Mouse (Mus musculus): ENCODE results near the gene Fam181a.

Gene Fam181a

GRCm38 (mm10) chr12:103306224-103306623 lies 4.6 kb upstream of the Fam181a start:
- H3K4me3 ChIP-seq (replicated peaks; ENCODE audit: low read length) = no peak overlapping the region
- H3K36me3 ChIP-seq (ENCODE audit: insufficient read depth, low read length) = no peaks in the 10 kb centered on the region
- H3K27me3 ChIP-seq (ENCODE audit: insufficient read depth, low read length) = peaks cover 22% of the 10 kb centered on the region

GRCm38 (mm10) chr12:103306720-103307119 lies 4.1 kb upstream of the Fam181a start:
- Histone ChIP-seq H3K9me3 (ENCODE audit: low read length) (peaks cover 7% of the 10 kb centered on the region), H3K4me3 (replicated peaks; ENCODE audit: low read length) (no peak overlapping the region), H3K27me3 (ENCODE audit: insufficient read depth, low read length) (peaks cover 23% of the 10 kb centered on the region), H3K36me3 (ENCODE audit: insufficient read depth, low read length) (no peaks in the 10 kb centered on the region), H3K4me1 (replicated peaks; ENCODE audit: low read depth, low read length) (no peaks in the 10 kb centered on the region)
- TF ChIP-seq POU5F1 (IDR thresholded peaks at IDR 0.05; ENCODE audit: borderline replicate concordance, low read length) (no peak), NANOG (IDR thresholded peaks at IDR 0.05; ENCODE audit: borderline replicate concordance, low read length) (no peak), CTCF (conservative IDR thresholded peaks at IDR 0.05; ENCODE audit: low read length) (peak; percentile 59)

More at GRCm38 (mm10) chr12:103306224-103306623, 4.6 kb upstream of the Fam181a start:
- TF ChIP-seq POU5F1 (IDR thresholded peaks at IDR 0.05; ENCODE audit: borderline replicate concordance, low read length) (no peak), CTCF (conservative IDR thresholded peaks at IDR 0.05; ENCODE audit: low read length) (no peak), NANOG (IDR thresholded peaks at IDR 0.05; ENCODE audit: borderline replicate concordance, low read length) (no peak)
- Histone ChIP-seq H3K9me3 (ENCODE audit: low read length) (peaks cover 7% of the 10 kb centered on the region), H3K4me1 (replicated peaks; ENCODE audit: low read depth, low read length) (no peaks in the 10 kb centered on the region)

- H3K9me3 ChIP-seq (ENCODE audit: low read length) = peaks cover 7% of the 10 kb centered on the region
- H3K4me3 ChIP-seq (replicated peaks; ENCODE audit: low read length) = no peak overlapping the region
- peaks cover 57% of the 10 kb centered on the region for H3K27me3 ChIP-seq (ENCODE audit: insufficient read depth, low read length)
- H3K4me1 ChIP-seq (replicated peaks; ENCODE audit: low read depth, low read length) = peaks cover 27% of the 10 kb centered on the region
- H3K36me3 ChIP-seq (ENCODE audit: insufficient read depth, low read length) = no peaks in the 10 kb centered on the region
- TF ChIP-seq CTCF (conservative IDR thresholded peaks at IDR 0.05; ENCODE audit: low read length) (no peak), POU5F1 (IDR thresholded peaks at IDR 0.05; ENCODE audit: borderline replicate concordance, low read length) (no peak), NANOG (IDR thresholded peaks at IDR 0.05; ENCODE audit: borderline replicate concordance, low read length) (no peak)
Observed at GRCm38 (mm10) chr12:103311921-103312320, 1.1 kb downstream of the Fam181a start.

GRCm38 (mm10) chr12:103313274-103313673 lies 2.5 kb downstream of the Fam181a start:
- Histone ChIP-seq H3K4me3 (replicated peaks; ENCODE audit: low read length) (no peak overlapping the region), H3K27me3 (ENCODE audit: insufficient read depth, low read length) (peaks cover 67% of the 10 kb centered on the region), H3K4me1 (replicated peaks; ENCODE audit: low read depth, low read length) (peaks cover 27% of the 10 kb centered on the region), H3K9me3 (ENCODE audit: low read length) (peaks cover 7% of the 10 kb centered on the region), H3K36me3 (ENCODE audit: insufficient read depth, low read length) (no peaks in the 10 kb centered on the region)
- TF ChIP-seq NANOG (IDR thresholded peaks at IDR 0.05; ENCODE audit: borderline replicate concordance, low read length) (no peak), CTCF (conservative IDR thresholded peaks at IDR 0.05; ENCODE audit: low read length) (no peak), POU5F1 (IDR thresholded peaks at IDR 0.05; ENCODE audit: borderline replicate concordance, low read length) (no peak)

- Histone ChIP-seq H3K9me3 (ENCODE audit: low read length) (peaks cover 7% of the 10 kb centered on the region), H3K4me1 (replicated peaks; ENCODE audit: low read depth, low read length) (peaks cover 27% of the 10 kb centered on the region), H3K36me3 (ENCODE audit: insufficient read depth, low read length) (no peaks in the 10 kb centered on the region), H3K4me3 (replicated peaks; ENCODE audit: low read length) (no peak overlapping the region), H3K27me3 (ENCODE audit: insufficient read depth, low read length) (peaks cover 72% of the 10 kb centered on the region)
- TF ChIP-seq POU5F1 (IDR thresholded peaks at IDR 0.05; ENCODE audit: borderline replicate concordance, low read length) (no peak), CTCF (conservative IDR thresholded peaks at IDR 0.05; ENCODE audit: low read length) (no peak), NANOG (IDR thresholded peaks at IDR 0.05; ENCODE audit: borderline replicate concordance, low read length) (no peak)
Observed at GRCm38 (mm10) chr12:103313871-103314639, 3.3 kb downstream of the Fam181a start.

GRCm38 (mm10) chr12:103314640-103315361 lies 4.0 kb downstream of the Fam181a start:
- peak overlapping the region; percentile 64 for H3K4me3 ChIP-seq (replicated peaks; ENCODE audit: low read length)
- TF ChIP-seq NANOG (IDR thresholded peaks at IDR 0.05; ENCODE audit: borderline replicate concordance, low read length) (no peak), CTCF (conservative IDR thresholded peaks at IDR 0.05; ENCODE audit: low read length) (no peak), POU5F1 (IDR thresholded peaks at IDR 0.05; ENCODE audit: borderline replicate concordance, low read length) (no peak)

GRCm38 (mm10) chr12:103315831-103316545 lies 5.2 kb downstream of the Fam181a start:
- peak overlapping the region; percentile 57 for H3K4me3 ChIP-seq (replicated peaks; ENCODE audit: low read length)
- peaks cover 74% of the 10 kb centered on the region for H3K27me3 ChIP-seq (ENCODE audit: insufficient read depth, low read length)
- no peaks in the 10 kb centered on the region for H3K36me3 ChIP-seq (ENCODE audit: insufficient read depth, low read length)
- peaks cover 4% of the 10 kb centered on the region; the same call in 1 of the 2 replicates for H3K9me3 ChIP-seq (ENCODE audit: low read length)
- TF ChIP-seq CTCF (conservative IDR thresholded peaks at IDR 0.05; ENCODE audit: low read length) (no peak), NANOG (IDR thresholded peaks at IDR 0.05; ENCODE audit: borderline replicate concordance, low read length) (no peak)
- peaks cover 30% of the 10 kb centered on the region for H3K4me1 ChIP-seq (replicated peaks; ENCODE audit: low read depth, low read length)

More at GRCm38 (mm10) chr12:103314640-103315361, 4.0 kb downstream of the Fam181a start:
- Histone ChIP-seq H3K27me3 (ENCODE audit: insufficient read depth, low read length) (peaks cover 77% of the 10 kb centered on the region), H3K36me3 (ENCODE audit: insufficient read depth, low read length) (no peaks in the 10 kb centered on the region), H3K9me3 (ENCODE audit: low read length) (peaks cover 9% of the 10 kb centered on the region), H3K4me1 (replicated peaks; ENCODE audit: low read depth, low read length) (peaks cover 27% of the 10 kb centered on the region)

GRCm38 (mm10) chr12:103322801-103323200 lies 12.0 kb downstream of the Fam181a start:
- Histone ChIP-seq H3K4me1 (replicated peaks; ENCODE audit: low read depth, low read length) (peaks cover 35% of the 10 kb centered on the region), H3K9me3 (ENCODE audit: low read length) (peaks cover 4% of the 10 kb centered on the region; the same call in 1 of the 2 replicates), H3K4me3 (replicated peaks; ENCODE audit: low read length) (no peak overlapping the region), H3K27me3 (ENCODE audit: insufficient read depth, low read length) (peaks cover 73% of the 10 kb centered on the region), H3K36me3 (ENCODE audit: insufficient read depth, low read length) (no peaks in the 10 kb centered on the region)
- TF ChIP-seq CTCF (conservative IDR thresholded peaks at IDR 0.05; ENCODE audit: low read length) = peak; percentile 48
- no peak for TF ChIP-seq NANOG (IDR thresholded peaks at IDR 0.05; ENCODE audit: borderline replicate concordance, low read length)

Measured in E14TG2a.4 (cell line).